Mouse (Mus musculus): ENCODE measurements around the gene Saa3. TPM values are rescaled to one million over a fixed set of nuclear protein-coding genes. Genes with fewer than 3 reads are reported as not detected.

Gene Saa3
- total RNA-seq, 1 experiment from 2014 or later = not detected

Other genes with a start within 250 kb of the Saa3 start
- gene Sergef, start 75.9 kb downstream of the Saa3 start, total RNA-seq (2017) = 13.6 and 15.3 TPM in 2 replicates
- gene Tph1, start 43.2 kb downstream of the Saa3 start, total RNA-seq (2017) = not detected in 2 replicates
- gene Saal1, start 5.0 kb downstream of the Saa3 start, total RNA-seq (2017) = 11.3 and 11.8 TPM in 2 replicates
- gene Saa4, start 16.9 kb upstream of the Saa3 start, total RNA-seq (2017) = not detected in 2 replicates
- not detected in 2 replicates for gene Saa1, start 27.3 kb upstream of the Saa3 start, total RNA-seq (2017)
- gene Saa2, start 36.1 kb upstream of the Saa3 start, total RNA-seq (2017) = not detected in 2 replicates
- gene Hps5, start 80.4 kb upstream of the Saa3 start, total RNA-seq (2017) = 48.5 and 56.5 TPM in 2 replicates
- 46.4 and 57.8 TPM in 2 replicates for gene Gtf2h1, start 80.4 kb upstream of the Saa3 start, total RNA-seq (2017)
- 195 and 216 TPM in 2 replicates for gene Ldha, start 125.8 kb upstream of the Saa3 start, total RNA-seq (2017)
- 2.0 TPM in 1 of 2 replicates, not detected in the other for gene Ldhc, start 145.5 kb upstream of the Saa3 start, total RNA-seq (2017)
- gene Tsg101, start 204.3 kb upstream of the Saa3 start, total RNA-seq (2017) = 41.5 and 51.0 TPM in 2 replicates
- 5.3 and 6.9 TPM in 2 replicates for gene Uevld, start 242.8 kb upstream of the Saa3 start, total RNA-seq (2017)

Measured in neutrophil, adult 5-6 weeks (primary cell).